Mouse (Mus musculus): ENCODE results near the gene Adprm.

The Adprm gene

GRCm38 (mm10) chr11:67076781-67077180 is 24.4 kb upstream of the Adprm start:
- no peak for DNase-seq (ENCODE audit: low spot score)

- no peak for DNase-seq (ENCODE audit: low spot score)
Measured at GRCm38 (mm10) chr11:67075036-67075435, 22.6 kb upstream of the Adprm start.

GRCm38 (mm10) chr11:67072615-67073130 is 20.3 kb upstream of the Adprm start:
- DNase-seq (ENCODE audit: low spot score): no peak

- no peak for DNase-seq (ENCODE audit: low spot score)
Measured at GRCm38 (mm10) chr11:67067741-67068140, 15.3 kb upstream of the Adprm start.

GRCm38 (mm10) chr11:67062726-67063125 is 10.3 kb upstream of the Adprm start:
- DNase-seq (ENCODE audit: low spot score): no peak

GRCm38 (mm10) chr11:67061311-67061710 is 8.9 kb upstream of the Adprm start:
- no peak for DNase-seq (ENCODE audit: low spot score)

GRCm38 (mm10) chr11:67054754-67055365 is 2.5 kb upstream of the Adprm start:
- no peak for DNase-seq (ENCODE audit: low spot score)

GRCm38 (mm10) chr11:67051676-67052320 is 596 bp downstream of the Adprm start:
- DNase-seq (ENCODE audit: low spot score): no peak

GRCm38 (mm10) chr11:67049256-67049655 is 3.1 kb downstream of the Adprm start:
- DNase-seq (ENCODE audit: low spot score): no peak

- no peak for DNase-seq (ENCODE audit: low spot score)
Measured at GRCm38 (mm10) chr11:67048496-67048895, 3.9 kb downstream of the Adprm start.

- no peak for DNase-seq (ENCODE audit: low spot score)
Measured at GRCm38 (mm10) chr11:67047199-67047598, 5.2 kb downstream of the Adprm start.

GRCm38 (mm10) chr11:67044959-67045358 is 7.4 kb downstream of the Adprm start:
- no peak for DNase-seq (ENCODE audit: low spot score)

- no peak for DNase-seq (ENCODE audit: low spot score)
Measured at GRCm38 (mm10) chr11:67043007-67043406, 9.4 kb downstream of the Adprm start.

GRCm38 (mm10) chr11:67040483-67040882 is 11.9 kb downstream of the Adprm start:
- DNase-seq (ENCODE audit: low spot score): no peak

GRCm38 (mm10) chr11:67039799-67040198 is 12.6 kb downstream of the Adprm start:
- DNase-seq (ENCODE audit: low spot score): no peak

- DNase-seq (ENCODE audit: low spot score): no peak
Measured at GRCm38 (mm10) chr11:67036892-67037291, 15.5 kb downstream of the Adprm start.

- no peak for DNase-seq (ENCODE audit: low spot score)
Measured at GRCm38 (mm10) chr11:67036229-67036628, 16.2 kb downstream of the Adprm start.

GRCm38 (mm10) chr11:67034775-67035485 is 17.5 kb downstream of the Adprm start:
- DNase-seq (ENCODE audit: low spot score): no peak

- DNase-seq (ENCODE audit: low spot score): no peak
Measured at GRCm38 (mm10) chr11:67031603-67031915, 20.8 kb downstream of the Adprm start.

- DNase-seq (ENCODE audit: low spot score): no peak
Measured at GRCm38 (mm10) chr11:67030904-67031602, 21.3 kb downstream of the Adprm start.

- peak; percentile 83 for DNase-seq (ENCODE audit: low spot score)
Measured at GRCm38 (mm10) chr11:67024867-67025477, 27.4 kb downstream of the Adprm start, which contains the start of gene Tmem220. Tmem220 (plus strand) TSS chr11:67025154.

- no peak for DNase-seq (ENCODE audit: low spot score)
Measured at GRCm38 (mm10) chr11:67023802-67024340, 28.5 kb downstream of the Adprm start.
